12 mouse cellular contexts compared by ENCODE assay signal in the genomic region with DNA sequence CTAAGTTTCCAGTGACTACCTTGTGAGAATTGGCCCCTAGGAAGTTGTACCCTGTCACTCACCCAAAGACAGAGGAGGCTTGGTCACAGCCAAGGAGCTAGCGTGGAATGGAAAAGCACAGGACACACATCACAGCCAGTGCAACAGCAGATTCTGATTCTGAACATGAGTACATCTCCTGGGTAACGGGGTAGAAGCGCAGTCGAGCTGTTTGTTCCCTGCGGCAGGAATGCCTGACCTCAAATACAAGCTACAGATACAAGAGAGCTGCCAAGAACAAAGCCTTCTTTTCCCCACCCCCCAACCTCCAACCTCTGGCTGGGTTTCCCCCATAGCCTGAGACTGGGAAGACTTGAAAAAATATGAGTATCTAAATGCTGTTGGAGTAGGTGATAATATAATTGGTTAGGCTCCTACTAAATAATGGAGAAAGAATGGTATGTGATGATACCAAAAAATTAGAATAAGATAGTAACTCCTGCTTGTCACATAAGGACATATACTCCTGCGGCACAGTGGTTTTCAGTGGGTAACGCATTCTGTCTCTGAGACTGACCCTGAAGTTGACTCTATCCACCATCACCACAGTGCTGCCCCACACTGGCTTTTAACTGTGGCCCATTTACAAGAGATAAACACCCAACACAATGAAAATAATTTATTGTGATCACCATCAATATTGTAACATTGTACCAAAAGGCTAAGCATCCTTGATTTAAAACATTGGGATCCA. TPM values are rescaled to one million over a fixed set of nuclear protein-coding genes. Genes with fewer than 3 reads are reported as not detected.
DNase-seq lines count a peak whose midpoint lies in the region; ATAC-seq lines count a peak whose summit lies in the region.
"Had no signal": no experiment of that assay in that cellular context is flagged by ENCODE, and none has a peak within 500 bp of the region (broad histone marks: within the 10 kb centered on the region; RNA-seq: fewer than 3 reads in every experiment).

No protein-coding gene starts in this region.

- H3K4me2 ChIP-seq in forebrain, embryonic 14.5 days (ENCODE audit: low read length): no peak overlapping the region
- H3K4me2 ChIP-seq in hindbrain, embryonic 15.5 days: no peak overlapping the region
- no peak overlapping the region for H3K4me2 ChIP-seq in midbrain, embryonic 15.5 days
- no peak overlapping the region for H3K4me2 ChIP-seq in heart, embryonic 11.5 days

- H3K4me1 ChIP-seq in forebrain, embryonic 14.5 days (ENCODE audit: control insufficient read depth, insufficient read depth, low read length): no peaks in the 10 kb centered on the region
- no peaks in the 10 kb centered on the region for H3K4me1 ChIP-seq in hindbrain, embryonic 15.5 days (replicated peaks)
- H3K4me1 ChIP-seq in midbrain, embryonic 15.5 days: no peaks in the 10 kb centered on the region
- no peaks in the 10 kb centered on the region for H3K4me1 ChIP-seq in heart, embryonic 11.5 days (ENCODE audit: control insufficient read depth, insufficient read depth, low read length)

- no peak overlapping the region for H3K4me3 ChIP-seq in forebrain, embryonic 14.5 days (ENCODE audit: low read depth, low read length)
- no peak overlapping the region for H3K4me3 ChIP-seq in hindbrain, embryonic 15.5 days
- no peak overlapping the region for H3K4me3 ChIP-seq in midbrain, embryonic 15.5 days
- no peak overlapping the region for H3K4me3 ChIP-seq in heart, embryonic 11.5 days (ENCODE audit: low read depth, low read length)

- peak; percentile 57; the same call in 1 of the 2 replicates for ATAC-seq in forebrain, embryonic 14.5 days
- peak; percentile 83; the same call in 1 of the 2 replicates for ATAC-seq in hindbrain, embryonic 15.5 days (ENCODE audit: low FRiP score, low read depth)
- peak; percentile 80 for ATAC-seq in midbrain, embryonic 15.5 days (replicated peaks)
- ATAC-seq in heart, embryonic 11.5 days (replicated peaks; ENCODE audit: insufficient number of reproducible peaks, low FRiP score, low TSS enrichment): no peak

- H3K9me3 ChIP-seq in forebrain, embryonic 14.5 days (replicated peaks; ENCODE audit: control insufficient read depth, low read length): no peaks in the 10 kb centered on the region
- no peaks in the 10 kb centered on the region for H3K9me3 ChIP-seq in hindbrain, embryonic 15.5 days
- H3K9me3 ChIP-seq in midbrain, embryonic 15.5 days: no peaks in the 10 kb centered on the region
- no peaks in the 10 kb centered on the region for H3K9me3 ChIP-seq in heart, embryonic 11.5 days (replicated peaks; ENCODE audit: control insufficient read depth, low read length)

- H3K27me3 ChIP-seq in forebrain, embryonic 14.5 days (replicated peaks; ENCODE audit: control insufficient read depth, insufficient read depth, low read length): no peaks in the 10 kb centered on the region
- H3K27me3 ChIP-seq in hindbrain, embryonic 15.5 days: no peaks in the 10 kb centered on the region
- no peaks in the 10 kb centered on the region for H3K27me3 ChIP-seq in midbrain, embryonic 15.5 days (replicated peaks)
- no peaks in the 10 kb centered on the region for H3K27me3 ChIP-seq in heart, embryonic 11.5 days (ENCODE audit: control insufficient read depth, insufficient read depth, low read length)
- H3K27me3 ChIP-seq: CH12.LX had no signal

- intact Hi-C loops in left cerebral cortex, postnatal 4 days (cut with DNase I): no loop called here

- no peak overlapping the region for H3K27ac ChIP-seq in forebrain, embryonic 14.5 days (ENCODE audit: low read depth, low read length)
- no peak overlapping the region for H3K27ac ChIP-seq in hindbrain, embryonic 15.5 days (replicated peaks)
- H3K27ac ChIP-seq in midbrain, embryonic 15.5 days: 0 out of 2 replicates have a peak overlapping the region, but pooled peaks have one; percentile 15
- no peak overlapping the region for H3K27ac ChIP-seq in heart, embryonic 11.5 days (ENCODE audit: low read depth, low read length)

- peak; percentile 31 for DNase-seq in left cerebral cortex, adult 11 months (ENCODE audit: low spot score)
- DNase-seq in left cerebral cortex, postnatal 4 days: no peak
- DNase-seq in forebrain, embryonic 14.5 days (ENCODE audit: low spot score): peak; percentile 38
- DNase-seq in urinary bladder, postnatal 36 days (ENCODE audit: low spot score in 2 of 2): no peak
- DNase-seq in embryo, embryonic 10.5 days (ENCODE audit: low spot score): no peak
- DNase-seq: cerebellum, postnatal 14 days; kidney, adult 18-20 months; lung, adult 2 months had no signal

- 56% methylated on average over 7 of the region's 7 CpGs for WGBS in forebrain, embryonic 14.5 days
- WGBS in hindbrain, embryonic 15.5 days: 34% methylated on average over 7 of the region's 7 CpGs
- 32% methylated on average over 7 of the region's 7 CpGs for WGBS in midbrain, embryonic 15.5 days
- 72% methylated on average over 7 of the region's 7 CpGs for WGBS in heart, embryonic 11.5 days (ENCODE audit: insufficient replicate concordance)

- H3K9ac ChIP-seq in forebrain, embryonic 14.5 days (ENCODE audit: low read length): no peak overlapping the region
- no peak overlapping the region for H3K9ac ChIP-seq in hindbrain, embryonic 15.5 days
- H3K9ac ChIP-seq in midbrain, embryonic 15.5 days: no peak overlapping the region
- H3K9ac ChIP-seq in heart, embryonic 11.5 days (ENCODE audit: low read depth, low read length): no peak overlapping the region

- no peaks in the 10 kb centered on the region for H3K36me3 ChIP-seq in forebrain, embryonic 14.5 days (ENCODE audit: control insufficient read depth, insufficient read depth, low read length)
- no peaks in the 10 kb centered on the region for H3K36me3 ChIP-seq in hindbrain, embryonic 15.5 days
- H3K36me3 ChIP-seq in midbrain, embryonic 15.5 days (replicated peaks): no peaks in the 10 kb centered on the region
- no peaks in the 10 kb centered on the region for H3K36me3 ChIP-seq in heart, embryonic 11.5 days (ENCODE audit: control insufficient read depth, insufficient read depth, low read length)

RNA-seq across cellular contexts. Expression of a gene that starts 9.7 kb away (rescaled TPM):
- total RNA-seq in left cerebral cortex, postnatal 4 days (2021): 10 to 100 TPM; 28.1 TPM
- 23.4 TPM in 2 replicates for polyA plus RNA-seq in forebrain, embryonic 14.5 days (2014; fragmentation: Nextera tagmentation; extraction: Ambion mirVana)
- polyA plus RNA-seq in hindbrain, embryonic 15.5 days (2015; fragmentation: Nextera tagmentation; extraction: Ambion mirVana): 26.5 and 26.7 TPM in 2 replicates
- polyA plus RNA-seq in midbrain, embryonic 15.5 days (2015; fragmentation: Nextera tagmentation; extraction: Ambion mirVana): 25.7 and 25.8 TPM in 2 replicates
- polyA plus RNA-seq in heart, embryonic 11.5 days (2014; fragmentation: Nextera tagmentation; extraction: Ambion mirVana): 57.1 and 65.3 TPM in 2 replicates

Comparison
In these comparisons a context has a peak if more than half of its experiments do, and no peak if none do; other contexts are left out.
1. DNase-seq: peak in left cerebral cortex, adult 11 months (single experiment) and forebrain, embryonic 14.5 days (single experiment); none in left cerebral cortex, postnatal 4 days (single experiment), urinary bladder, postnatal 36 days (0 of 2) and embryo, embryonic 10.5 days (single experiment).